20 mouse cellular contexts compared by ENCODE assay signal in the genomic region with DNA sequence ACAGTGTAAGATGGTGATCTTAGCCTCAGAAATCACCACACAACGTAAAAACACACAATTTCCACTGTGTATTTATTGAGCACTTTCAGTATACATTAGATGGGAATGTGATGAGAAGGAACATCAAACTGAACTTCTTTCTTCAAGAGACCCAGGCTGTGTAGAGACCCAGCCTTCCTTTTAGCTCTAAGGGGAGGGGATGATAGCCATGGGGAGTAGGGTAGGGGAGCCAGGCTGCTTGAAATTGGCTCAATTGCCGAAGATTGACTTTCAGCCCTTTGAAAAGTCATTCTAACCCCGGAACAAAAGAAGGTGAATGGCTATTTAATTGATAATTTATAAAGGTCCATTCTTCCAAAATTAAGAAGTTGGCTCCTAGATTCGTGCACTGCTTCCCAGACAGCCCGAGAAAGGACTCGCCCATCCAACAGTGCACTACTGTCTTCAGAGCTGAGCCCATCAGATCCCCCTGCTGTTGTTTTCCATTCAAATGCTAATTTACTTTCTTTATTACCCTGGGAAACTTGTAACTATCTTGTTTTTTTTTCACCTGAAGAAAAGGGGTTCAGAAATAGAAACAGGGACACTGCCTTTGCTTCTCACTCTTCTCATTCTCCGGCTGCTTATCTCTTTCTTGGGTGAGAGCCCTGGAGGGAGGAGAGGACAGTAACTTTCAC. TPM values are rescaled to one million over a fixed set of nuclear protein-coding genes. Genes with fewer than 3 reads are reported as not detected.
DNase-seq lines count a peak whose midpoint lies in the region; ATAC-seq and TF ChIP-seq lines count a peak whose summit lies in the region.
"Had no signal": no experiment of that assay in that cellular context is flagged by ENCODE, and none has a peak within 500 bp of the region (broad histone marks: within the 10 kb centered on the region; RNA-seq: fewer than 3 reads in every experiment).

No protein-coding gene starts in this region.

- DNase-seq in forebrain, embryonic 14.5 days (ENCODE audit: low spot score), result peak; percentile 30
- peak; percentile 40 for DNase-seq in ES-CJ7 (ENCODE audit: low read depth, low spot score)
- peak; percentile 52 for DNase-seq in brain, embryonic 14.5 days (ENCODE audit: low read depth)
- peak; percentile 39 for DNase-seq in mesoderm, embryonic 11.5 days (ENCODE audit: low read depth, low spot score)
- DNase-seq in adrenal gland, adult 2 months, result no peak
- DNase-seq: adrenal gland, adult 8-10 months; cerebellum, adult 9-11 months; gastrocnemius, postnatal 10 days; heart, adult 11 months; heart, postnatal 14 days; liver, embryonic 13.5 days; lung, embryonic 14.5 days; lung, postnatal 4 days; thymus, adult 2 months had no signal

- ATAC-seq in forebrain, embryonic 14.5 days, result no peak
- no peak for ATAC-seq in forebrain, embryonic 15.5 days (replicated peaks)
- no peak for ATAC-seq in intestine, embryonic 16.5 days

- H3K4me1 ChIP-seq in forebrain, embryonic 14.5 days (ENCODE audit: control insufficient read depth, insufficient read depth, low read length), result no peaks in the 10 kb centered on the region; the same call in 1 of the 2 replicates
- no peaks in the 10 kb centered on the region for H3K4me1 ChIP-seq in forebrain, embryonic 15.5 days
- no peaks in the 10 kb centered on the region for H3K4me1 ChIP-seq in intestine, embryonic 16.5 days (ENCODE audit: control insufficient read depth, insufficient read depth, low read length)
- H3K4me1 ChIP-seq: heart, embryonic 12.5 days; liver, embryonic 13.5 days had no signal

- H3K9me3 ChIP-seq in forebrain, embryonic 14.5 days (replicated peaks; ENCODE audit: control insufficient read depth, low read length), result no peaks in the 10 kb centered on the region
- H3K9me3 ChIP-seq in forebrain, embryonic 15.5 days, result no peaks in the 10 kb centered on the region
- no peaks in the 10 kb centered on the region for H3K9me3 ChIP-seq in intestine, embryonic 16.5 days (ENCODE audit: control insufficient read depth, low read length)
- H3K9me3 ChIP-seq: limb, embryonic 13.5 days; liver, embryonic 13.5 days had no signal

- no peak overlapping the region for H3K9ac ChIP-seq in forebrain, embryonic 14.5 days (ENCODE audit: low read length)
- H3K9ac ChIP-seq in forebrain, embryonic 15.5 days (replicated peaks), result no peak overlapping the region
- no peak overlapping the region for H3K9ac ChIP-seq in intestine, embryonic 16.5 days (ENCODE audit: low read depth, low read length)
- H3K9ac ChIP-seq: heart, embryonic 12.5 days; limb, embryonic 13.5 days; liver, embryonic 13.5 days; lung, embryonic 14.5 days had no signal

- 15% methylated on average over 7 of the region's 7 CpGs for WGBS in forebrain, embryonic 14.5 days
- WGBS in forebrain, embryonic 15.5 days, result 18% methylated on average over 7 of the region's 7 CpGs
- 64% methylated on average over 7 of the region's 7 CpGs for WGBS in intestine, embryonic 16.5 days

- H3K36me3 ChIP-seq in forebrain, embryonic 14.5 days (ENCODE audit: control insufficient read depth, insufficient read depth, low read length), result no peaks in the 10 kb centered on the region
- no peaks in the 10 kb centered on the region for H3K36me3 ChIP-seq in forebrain, embryonic 15.5 days
- no peaks in the 10 kb centered on the region for H3K36me3 ChIP-seq in intestine, embryonic 16.5 days (ENCODE audit: control insufficient read depth, insufficient read depth, low read length)
- H3K36me3 ChIP-seq: heart, embryonic 12.5 days; limb, embryonic 13.5 days; liver, embryonic 13.5 days had no signal

- no peak overlapping the region for H3K27ac ChIP-seq in forebrain, embryonic 14.5 days (ENCODE audit: low read depth, low read length)
- H3K27ac ChIP-seq in forebrain, embryonic 15.5 days (replicated peaks), result no peak overlapping the region
- no peak overlapping the region for H3K27ac ChIP-seq in intestine, embryonic 16.5 days (ENCODE audit: low read length)
- H3K27ac ChIP-seq: limb, embryonic 13.5 days; liver, embryonic 13.5 days had no signal

- no peak overlapping the region for H3K4me2 ChIP-seq in forebrain, embryonic 14.5 days (ENCODE audit: low read length)
- H3K4me2 ChIP-seq in forebrain, embryonic 15.5 days (replicated peaks), result no peak overlapping the region
- no peak overlapping the region for H3K4me2 ChIP-seq in intestine, embryonic 16.5 days (ENCODE audit: low read depth, low read length)
- H3K4me2 ChIP-seq: heart, embryonic 12.5 days; limb, embryonic 13.5 days; liver, embryonic 13.5 days; lung, embryonic 14.5 days had no signal

- no peak overlapping the region for H3K4me3 ChIP-seq in forebrain, embryonic 14.5 days (ENCODE audit: low read depth, low read length)
- no peak overlapping the region for H3K4me3 ChIP-seq in forebrain, embryonic 15.5 days
- H3K4me3 ChIP-seq in intestine, embryonic 16.5 days (ENCODE audit: low read length), result no peak overlapping the region
- H3K4me3 ChIP-seq: heart, embryonic 12.5 days; limb, embryonic 13.5 days; liver, embryonic 13.5 days had no signal

- TF ChIP-seq POLR2A in brain, embryonic 14.5 days (IDR thresholded peaks at IDR 0.05; ENCODE audit: borderline replicate concordance, extremely low read depth, insufficient read depth, insufficient read length, poor library complexity, severe bottlenecking), result no peak

- TF ChIP-seq CTCF in brain, embryonic 14.5 days (IDR thresholded peaks at IDR 0.05; ENCODE audit: borderline replicate concordance, extremely low read depth, insufficient read depth, insufficient read length), result no peak

- H3K27me3 ChIP-seq in forebrain, embryonic 14.5 days (replicated peaks; ENCODE audit: control insufficient read depth, insufficient read depth, low read length), result no peaks in the 10 kb centered on the region
- no peaks in the 10 kb centered on the region for H3K27me3 ChIP-seq in forebrain, embryonic 15.5 days
- no peaks in the 10 kb centered on the region for H3K27me3 ChIP-seq in intestine, embryonic 16.5 days (replicated peaks; ENCODE audit: control insufficient read depth, insufficient read depth, low read length)
- H3K27me3 ChIP-seq: heart, embryonic 12.5 days; limb, embryonic 13.5 days; liver, embryonic 13.5 days had no signal

RNA-seq across cellular contexts. Expression of a gene that starts 7.4 kb away (rescaled TPM):
- 1.2 and 2.7 TPM in 2 replicates for polyA plus RNA-seq in forebrain, embryonic 14.5 days (2014; fragmentation: Nextera tagmentation; extraction: Ambion mirVana)
- polyA plus RNA-seq in forebrain, embryonic 15.5 days (2015; fragmentation: Nextera tagmentation; extraction: Ambion mirVana), result 1.7 and 2.1 TPM in 2 replicates
- 1.4 and 1.9 TPM in 2 replicates for polyA plus RNA-seq in brain, embryonic 14.5 days (2012; rRNA removed)
- 1.1 and 1.2 TPM in 2 replicates for polyA plus RNA-seq in intestine, embryonic 16.5 days (2015; fragmentation: Nextera tagmentation; extraction: Ambion mirVana)
- under 1 TPM; 0.35 to 0.55 TPM for total RNA-seq in adrenal gland, adult 2 months (2021)
- polyA plus RNA-seq in adrenal gland, adult 2 months (2012; rRNA removed), result 0.08 TPM in 2 replicates
- total RNA-seq: CH12.LX; gastrocnemius, postnatal 10 days; monocyte, adult 5-6 weeks had no signal

RNA-seq across cellular contexts. Expression of a gene that starts 43.3 kb away (rescaled TPM):
- polyA plus RNA-seq in forebrain, embryonic 14.5 days (2014; fragmentation: Nextera tagmentation; extraction: Ambion mirVana), result 1.0 and 1.2 TPM in 2 replicates
- polyA plus RNA-seq in forebrain, embryonic 15.5 days (2015; fragmentation: Nextera tagmentation; extraction: Ambion mirVana), result 1.7 and 2.0 TPM in 2 replicates
- 9.4 and 13.9 TPM in 2 replicates for polyA plus RNA-seq in brain, embryonic 14.5 days (2012; rRNA removed)
- 3.3 and 3.5 TPM in 2 replicates for polyA plus RNA-seq in intestine, embryonic 16.5 days (2015; fragmentation: Nextera tagmentation; extraction: Ambion mirVana)
- total RNA-seq in adrenal gland, adult 2 months (2021), result 10 to 100 TPM; 29.8 to 35.9 TPM
- 8.2 and 9.3 TPM in 2 replicates for polyA plus RNA-seq in adrenal gland, adult 2 months (2012; rRNA removed)
